Mouse (Mus musculus) heart, postnatal 4 days (tissue): ENCODE measurements around the gene Arap1. TPM values are rescaled to one million over a fixed set of nuclear protein-coding genes. Genes with fewer than 3 reads are reported as not detected.

Experiments used
- DNase-seq: peaks from one replicate; pipeline ENCODE4 v3.0.0; 2021
- total RNA-seq, 2 experiments: library from RNA; stranded (reverse); gene quantifications; 2 replicates each; pipeline ENCODE4 v1.2.3; 2021

The Arap1 gene
- total RNA-seq, 2 experiments from 2014 or later, result 44.5 to 44.8 TPM

DNA sequence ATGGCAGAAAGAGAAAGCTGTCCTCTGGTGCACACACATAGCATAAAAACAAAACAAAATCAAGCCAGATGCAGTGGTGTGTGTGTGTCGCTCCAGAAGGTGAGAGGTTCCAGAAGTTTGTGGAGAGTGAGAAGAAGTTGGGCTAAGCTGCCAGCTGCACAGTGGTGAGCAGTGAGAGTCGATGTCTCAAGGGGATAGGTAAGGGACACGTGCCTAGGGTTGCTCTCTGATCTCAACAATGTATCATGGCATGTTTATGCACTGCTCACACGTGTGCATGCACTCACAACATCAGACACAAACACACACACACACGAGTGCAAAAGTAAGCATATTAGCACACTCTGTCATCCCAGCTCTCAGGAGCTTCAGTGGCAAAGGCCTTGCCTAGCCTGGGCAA is 16.0 kb downstream of the Arap1 start:
- DNase-seq, result no peak

DNA sequence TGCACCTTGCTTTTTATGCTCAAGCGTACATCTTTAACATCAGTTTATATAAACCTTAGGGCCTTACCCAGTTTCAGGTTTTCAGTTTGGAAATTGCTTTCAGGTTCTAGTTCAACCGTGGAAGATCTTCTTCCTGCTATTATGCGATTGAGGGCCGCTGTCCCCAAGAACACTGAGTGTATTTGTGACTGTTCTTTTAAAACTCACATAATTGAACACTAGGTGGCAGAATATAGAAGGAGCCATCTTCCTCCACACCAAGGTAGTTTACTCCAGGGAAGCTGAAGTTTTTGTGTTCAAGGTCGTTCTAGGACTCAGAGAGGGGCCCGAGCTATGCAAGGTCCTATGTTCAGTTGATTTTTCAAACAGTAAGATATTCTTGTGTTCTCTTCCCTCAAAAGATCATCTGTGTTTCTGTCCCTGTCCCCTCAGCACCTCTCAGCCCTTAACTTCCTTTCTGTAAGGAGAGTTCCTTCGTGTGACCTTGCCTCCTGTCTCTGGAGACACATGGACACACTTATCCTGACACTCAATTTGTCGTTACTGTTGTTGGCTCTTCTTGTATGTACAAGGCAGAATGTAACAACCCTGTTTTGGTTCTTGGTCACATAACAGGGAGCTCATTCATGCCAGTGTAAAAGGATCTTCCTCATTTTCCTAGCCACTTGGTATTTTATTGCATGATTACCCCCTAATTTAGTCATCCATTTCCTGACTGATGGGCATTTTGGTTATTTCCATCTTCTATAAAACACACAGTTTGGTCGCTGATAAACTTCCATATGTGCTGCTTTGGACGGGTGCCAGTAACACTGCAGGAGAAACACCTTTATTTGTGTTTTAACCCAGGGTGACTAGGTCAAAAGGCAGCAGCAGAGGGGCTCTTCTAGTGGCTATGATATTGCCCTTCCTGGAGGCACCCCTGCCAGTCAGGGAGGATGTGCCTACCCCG is 20.3 kb downstream of the Arap1 start:
- no peak for DNase-seq

DNA sequence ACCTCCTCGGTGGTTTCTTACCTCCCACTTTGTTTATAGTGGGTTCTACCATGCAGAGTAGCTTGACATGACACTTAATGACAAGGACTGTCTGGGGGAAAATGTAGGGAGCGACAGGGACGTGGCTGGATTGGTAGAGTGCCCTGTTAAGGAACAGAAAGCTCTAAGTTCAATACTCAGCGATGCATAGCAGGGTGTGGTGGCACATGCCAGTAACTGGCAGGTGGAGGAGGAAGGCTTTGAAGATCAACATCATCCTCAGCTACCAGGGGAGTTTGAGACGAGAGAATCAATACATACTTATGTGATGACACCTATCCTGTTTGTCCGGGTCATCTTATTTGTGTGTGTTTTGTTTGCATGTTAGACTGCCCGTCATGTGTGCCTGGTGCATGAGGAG is 21.8 kb downstream of the Arap1 start:
- DNase-seq, result no peak

DNA sequence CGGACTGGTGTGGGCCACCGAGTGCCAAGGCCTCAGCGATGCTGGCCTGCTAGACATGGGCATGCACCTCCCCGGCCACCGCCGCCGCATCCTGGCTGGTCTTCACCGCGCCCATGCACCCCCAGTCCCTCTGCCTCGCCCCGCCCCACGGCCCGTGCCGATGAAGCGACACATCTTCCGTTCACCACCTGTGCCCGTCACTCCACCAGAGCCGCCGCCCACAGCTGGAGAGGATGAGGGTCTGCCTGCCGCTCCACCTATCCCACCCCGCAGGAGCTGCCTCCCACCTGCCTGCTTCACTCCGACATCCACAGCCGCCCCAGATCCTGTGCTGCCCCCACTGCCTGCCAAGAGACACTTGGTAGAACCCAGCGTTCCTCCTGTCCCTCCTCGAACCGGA is 25.2 kb downstream of the Arap1 start:
- no peak for DNase-seq

DNA sequence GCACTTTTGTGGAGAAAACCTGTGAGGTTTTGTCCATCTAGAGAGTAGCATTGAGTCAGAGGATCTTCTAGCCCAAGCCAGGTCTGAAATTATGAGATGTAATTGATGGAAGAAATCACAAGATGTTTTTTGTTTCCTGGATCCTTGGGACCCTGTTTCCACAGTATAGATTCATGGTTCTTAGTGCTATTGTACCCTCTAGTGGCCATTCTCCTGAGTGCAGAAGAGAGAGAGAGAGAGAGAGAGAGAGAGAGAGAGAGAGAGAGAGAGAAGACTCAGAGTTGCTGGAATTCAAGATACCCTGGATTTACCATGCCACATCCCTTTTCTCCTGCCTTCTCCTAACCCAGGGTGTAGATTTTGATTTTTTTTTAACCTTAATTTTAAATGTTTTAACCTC is 26.3 kb downstream of the Arap1 start:
- DNase-seq, result peak; percentile 49

DNA sequence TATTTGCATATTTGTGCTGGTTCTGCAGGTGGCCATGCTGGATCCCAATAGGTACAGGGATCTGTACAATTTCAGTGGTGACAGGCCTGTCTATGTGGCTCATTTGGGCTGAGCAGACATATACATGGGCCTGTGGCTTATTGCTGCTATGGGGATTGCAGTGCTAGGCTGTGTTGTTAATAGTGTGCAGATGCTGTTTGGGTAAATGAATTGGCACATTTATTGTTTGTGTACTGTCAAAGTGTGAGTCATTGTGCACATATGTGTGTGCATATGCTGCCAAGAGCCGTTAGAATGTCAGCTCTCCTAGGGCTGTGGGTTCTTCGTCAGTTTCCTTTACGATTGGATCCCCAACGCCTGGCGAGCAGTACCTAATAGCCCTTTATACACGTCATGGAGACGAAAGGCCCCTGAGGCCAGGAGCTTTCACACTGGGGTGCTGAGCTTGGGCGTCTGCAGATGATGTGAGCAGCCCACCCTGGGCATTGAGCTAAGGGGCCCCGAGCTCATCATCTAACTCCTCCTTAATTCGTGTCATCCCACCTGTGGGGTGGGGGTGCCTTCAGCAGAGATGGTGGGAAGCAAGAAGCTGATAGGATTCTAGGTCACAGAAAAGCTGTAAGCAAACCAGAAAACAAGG is 29.0 kb downstream of the Arap1 start:
- DNase-seq, result no peak

DNA sequence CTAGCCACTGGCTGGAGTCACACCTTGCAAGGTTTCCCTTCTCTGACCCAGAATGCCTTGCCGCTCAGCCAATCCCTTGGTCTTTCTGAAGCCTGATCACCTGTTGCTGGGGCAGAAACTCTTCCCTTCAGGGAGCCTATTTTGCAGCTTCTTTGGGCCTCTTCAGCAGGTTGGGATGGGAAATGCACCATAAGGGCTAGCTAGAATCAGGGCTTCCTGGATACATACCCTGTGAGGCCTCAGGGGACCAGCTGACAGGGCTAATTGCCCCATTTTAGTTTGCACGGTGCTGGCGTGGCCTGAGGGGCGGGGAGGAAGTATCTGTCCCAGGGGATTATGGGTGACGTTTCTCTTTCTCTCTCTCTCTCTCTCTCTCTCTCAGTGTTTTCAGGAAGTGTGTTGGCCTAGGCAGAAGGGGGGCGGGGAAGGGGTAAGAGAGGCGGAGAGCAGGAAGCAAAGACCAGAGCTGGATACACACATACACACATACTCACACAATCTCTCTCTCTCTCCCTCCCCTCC is 29.9 kb downstream of the Arap1 start:
- DNase-seq, result peak; percentile 78

DNA sequence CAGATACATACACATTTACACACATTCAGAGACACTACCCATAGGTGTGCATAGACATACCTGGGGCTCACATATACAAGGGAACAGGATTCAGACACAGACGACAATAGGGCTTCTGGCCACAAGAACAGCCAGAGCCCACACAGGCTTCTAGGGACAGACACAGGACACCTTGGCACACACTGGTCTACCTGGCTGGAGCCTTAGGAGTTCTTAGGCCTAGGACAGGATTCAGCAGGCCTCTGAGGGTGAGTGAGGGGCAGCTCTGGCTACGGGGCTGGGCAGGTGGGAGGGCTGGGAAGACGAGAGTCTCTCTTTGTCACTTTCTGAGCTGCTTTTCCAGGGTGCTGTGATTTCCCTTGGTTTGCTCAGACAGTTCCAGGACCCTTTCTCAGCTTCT is 30.4 kb downstream of the Arap1 start:
- no peak for DNase-seq

DNA sequence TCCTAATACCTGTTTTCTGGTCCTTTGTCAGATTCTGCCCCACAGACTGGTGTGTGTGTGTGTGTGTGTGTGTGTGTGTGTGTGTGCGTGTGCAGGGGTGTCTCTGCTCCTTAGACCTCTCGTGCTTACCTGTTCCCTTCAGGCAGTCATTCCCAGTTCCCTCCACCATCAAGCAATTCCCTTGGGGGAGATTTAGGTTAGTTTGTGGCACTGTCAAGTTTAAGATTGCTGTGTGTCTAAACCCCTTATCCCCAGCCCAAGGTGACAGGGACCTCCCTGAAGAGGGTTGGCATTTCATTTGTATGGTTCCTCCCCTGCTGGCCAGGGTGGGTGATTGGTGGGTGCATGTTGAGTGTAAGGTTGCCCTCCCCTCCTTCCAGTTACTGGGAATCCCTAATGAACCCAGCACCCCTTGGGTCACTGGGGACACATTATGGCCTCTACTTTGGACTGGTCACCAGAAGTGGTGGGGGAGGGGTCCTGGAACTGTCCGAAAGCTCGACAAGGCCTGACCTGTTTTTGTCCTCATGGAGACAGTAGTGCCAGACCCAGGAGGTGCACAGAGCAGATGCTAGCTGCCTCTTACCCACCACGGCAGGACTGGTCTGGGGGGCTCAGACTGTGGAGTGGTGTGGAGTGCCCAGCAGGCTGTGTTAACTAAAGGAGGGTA is 31.1 kb downstream of the Arap1 start:
- no peak for DNase-seq

DNA sequence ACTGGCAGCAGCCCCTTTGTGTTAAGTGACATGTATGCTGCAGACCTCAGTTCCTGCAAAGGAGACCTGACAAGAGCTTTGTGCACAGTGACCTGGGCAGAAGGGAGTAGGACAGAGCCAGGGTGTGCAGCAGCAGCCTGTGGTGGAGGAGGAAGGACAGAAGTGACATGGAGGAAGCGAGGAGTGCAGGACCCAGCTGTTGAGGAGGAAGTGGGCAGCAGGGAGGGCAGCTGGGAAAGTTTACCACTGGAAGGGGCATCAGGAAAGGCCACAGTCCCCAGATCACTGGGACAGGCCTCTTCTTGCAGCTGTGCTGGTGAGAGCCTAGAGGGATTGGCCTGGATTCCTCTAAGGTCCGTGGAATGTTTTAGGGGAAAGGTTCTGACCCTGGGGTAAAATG is 31.9 kb downstream of the Arap1 start:
- DNase-seq, result no peak

DNA sequence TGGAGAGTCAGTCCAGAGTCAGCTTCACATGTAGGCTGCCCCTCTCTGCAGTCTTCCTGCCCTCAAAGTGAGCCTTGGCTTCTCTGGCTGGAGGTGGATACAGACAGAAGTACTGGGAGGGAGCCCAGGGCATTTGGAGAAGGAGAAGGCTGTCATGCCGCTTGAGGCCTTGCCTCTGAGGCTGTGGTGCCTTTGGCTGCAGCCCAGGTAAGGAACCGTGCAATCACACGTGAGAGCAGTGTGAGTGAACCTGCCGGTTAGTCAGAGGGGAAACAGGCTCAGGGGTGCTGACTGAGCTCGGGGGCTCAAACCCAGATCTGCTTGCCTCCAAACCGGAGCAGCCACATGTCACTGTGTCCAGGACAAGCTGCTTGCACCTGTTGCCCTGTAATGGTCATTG is 33.6 kb downstream of the Arap1 start:
- no peak for DNase-seq

DNA sequence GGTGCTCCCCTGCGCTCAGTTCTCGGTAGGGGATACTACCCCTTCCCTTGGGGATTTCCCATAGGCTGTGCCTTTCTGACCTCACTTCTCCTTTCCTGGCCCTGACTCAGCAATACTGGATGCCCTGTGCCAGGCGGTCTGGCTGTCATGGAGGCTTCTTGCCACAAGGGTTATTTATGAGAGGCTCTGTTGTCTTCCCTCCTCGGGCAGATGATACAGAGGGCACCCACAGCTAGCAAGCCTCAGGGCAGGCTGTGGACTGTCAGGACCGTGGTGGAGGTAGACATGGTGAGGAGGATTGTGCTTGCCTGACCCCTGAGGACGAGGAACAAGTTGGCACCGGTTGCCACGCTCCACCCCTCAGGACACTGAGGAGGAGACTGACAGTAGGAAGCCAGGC is 34.5 kb downstream of the Arap1 start:
- DNase-seq, result no peak

DNA sequence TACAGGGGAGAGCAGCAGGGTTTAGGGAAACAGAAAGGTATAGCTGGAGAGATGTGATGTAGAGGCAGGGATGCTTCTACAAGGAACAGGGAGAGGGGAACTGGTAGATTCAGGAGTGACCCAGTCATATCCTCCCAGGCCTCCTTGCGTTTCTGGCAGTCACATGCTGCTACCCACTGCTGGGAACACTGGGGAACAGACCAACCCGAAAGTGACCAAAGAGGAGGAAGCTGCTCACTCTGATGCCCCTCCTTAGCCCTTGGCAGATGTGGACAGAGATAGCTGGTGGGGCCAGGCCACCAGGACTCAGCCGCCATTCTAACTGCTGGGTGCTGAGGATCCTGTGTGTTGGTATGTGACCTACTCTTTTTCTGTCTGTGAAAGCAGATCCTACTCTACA is 35.9 kb downstream of the Arap1 start:
- DNase-seq, result no peak

DNA sequence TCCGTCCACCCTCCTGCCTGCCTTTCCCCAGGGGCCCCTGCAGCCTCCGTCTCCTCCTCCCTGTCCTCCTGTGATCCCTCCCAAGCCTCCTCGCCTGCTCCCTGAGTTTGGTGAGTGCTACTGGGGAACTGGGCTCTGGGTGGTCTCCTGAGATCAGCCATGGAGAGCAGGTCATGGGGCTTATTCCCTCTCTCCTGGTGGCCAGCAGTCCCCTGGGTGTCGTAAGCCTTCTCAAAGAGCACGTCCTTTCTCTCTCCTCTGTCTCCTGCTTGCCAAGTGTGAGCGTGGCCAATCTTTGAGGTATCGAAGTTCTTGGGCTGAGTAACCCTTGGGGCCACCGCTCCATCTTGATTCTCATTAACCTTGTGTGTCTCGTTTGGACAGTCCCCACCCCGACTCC is 37.1 kb downstream of the Arap1 start:
- no peak for DNase-seq

DNA sequence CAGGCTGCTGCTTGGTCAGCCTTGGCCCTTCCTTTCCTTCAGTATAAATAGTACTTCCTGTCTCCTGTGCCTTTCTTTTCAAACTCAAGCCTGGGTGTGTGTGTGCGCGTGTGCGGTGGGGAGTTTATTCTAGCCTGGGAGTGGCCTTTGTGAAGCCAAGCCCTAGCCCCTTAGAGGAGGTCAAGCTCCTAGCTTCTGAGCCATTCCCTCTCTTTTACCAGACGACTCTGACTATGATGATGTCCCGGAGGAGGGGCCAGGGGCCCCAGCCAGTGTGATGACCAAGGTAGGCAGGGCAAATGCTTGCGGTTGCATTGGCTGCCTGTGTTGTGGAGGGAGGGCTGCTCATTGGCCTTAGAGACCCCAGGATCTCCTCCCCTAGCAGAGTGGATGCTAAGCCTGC is 37.5 kb downstream of the Arap1 start:
- no peak for DNase-seq

DNA sequence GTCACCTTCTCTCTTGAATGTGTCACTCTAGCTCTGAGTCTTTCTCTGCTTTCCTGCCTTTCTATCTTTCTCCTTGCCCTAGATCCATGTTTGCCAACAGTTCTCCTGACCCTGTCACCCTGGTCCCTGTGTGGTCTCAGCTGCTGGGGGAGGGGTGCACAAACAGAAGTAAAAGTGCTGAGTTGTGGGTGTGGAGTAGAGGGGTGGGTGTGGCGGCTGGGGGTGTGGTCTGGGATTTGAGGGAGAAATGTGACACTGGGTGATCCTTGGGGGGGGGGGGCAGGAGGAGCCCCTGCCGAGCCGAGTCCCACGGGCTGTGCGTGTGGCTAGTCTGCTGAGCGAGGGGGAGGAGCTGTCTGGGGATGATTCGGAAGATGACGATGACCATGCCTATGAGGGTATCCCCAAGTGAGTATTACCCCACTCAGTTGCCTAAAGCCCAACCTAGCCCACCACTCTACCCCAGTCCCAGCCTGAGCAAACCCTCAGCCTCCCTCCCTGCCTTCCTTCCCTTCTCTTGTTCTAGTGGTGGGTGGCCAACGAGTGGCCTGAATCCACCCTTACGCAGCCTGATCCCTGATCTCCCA is 38.1 kb downstream of the Arap1 start:
- DNase-seq, result no peak

DNA sequence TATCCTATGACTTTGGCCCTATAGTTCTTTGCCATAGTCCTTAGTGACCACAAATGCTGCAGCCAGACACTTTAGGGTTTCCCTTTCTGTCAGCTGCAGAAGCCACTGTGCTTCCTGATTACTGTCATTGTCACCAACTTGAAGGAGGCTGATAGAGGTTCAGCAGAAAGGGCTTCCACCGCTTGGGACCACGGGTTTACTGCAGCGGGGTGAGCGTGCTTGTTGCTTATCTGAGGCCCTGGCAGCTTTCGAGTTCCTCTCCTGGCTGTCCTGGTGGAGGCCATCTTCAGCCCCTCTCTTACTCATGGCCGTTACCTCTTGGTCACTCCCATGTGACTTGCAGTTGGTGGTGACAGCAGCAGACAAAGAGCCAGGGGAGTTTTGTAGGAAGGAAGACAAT is 41.4 kb downstream of the Arap1 start:
- no peak for DNase-seq

DNA sequence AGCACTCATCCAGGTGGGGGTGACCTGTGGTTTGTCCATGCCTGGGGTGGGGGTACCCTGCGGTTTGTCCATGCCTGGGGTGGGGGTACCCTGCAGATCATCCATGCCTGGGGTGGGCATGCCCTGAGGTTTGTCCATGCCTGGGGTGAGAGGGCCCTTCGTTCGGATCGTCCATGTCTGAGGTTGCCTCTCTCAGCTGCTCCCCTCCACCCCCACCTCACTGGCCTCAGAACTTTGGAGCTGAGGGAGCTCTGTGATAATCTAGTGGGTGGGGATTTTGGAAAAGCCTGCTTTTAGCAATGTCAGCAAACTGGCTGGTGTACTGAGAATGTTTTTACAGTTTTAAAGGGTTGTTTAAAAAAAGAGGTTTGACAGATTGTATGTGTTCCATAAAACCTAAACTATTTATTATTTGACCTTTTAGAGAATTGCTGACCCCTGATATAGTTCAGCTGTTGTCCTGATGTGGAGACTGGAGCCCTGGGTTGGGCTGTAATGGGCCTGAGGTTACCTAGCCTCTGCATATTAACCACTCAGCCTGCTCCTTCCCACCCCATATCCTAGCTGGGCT is 44.1 kb downstream of the Arap1 start:
- no peak for DNase-seq

DNA sequence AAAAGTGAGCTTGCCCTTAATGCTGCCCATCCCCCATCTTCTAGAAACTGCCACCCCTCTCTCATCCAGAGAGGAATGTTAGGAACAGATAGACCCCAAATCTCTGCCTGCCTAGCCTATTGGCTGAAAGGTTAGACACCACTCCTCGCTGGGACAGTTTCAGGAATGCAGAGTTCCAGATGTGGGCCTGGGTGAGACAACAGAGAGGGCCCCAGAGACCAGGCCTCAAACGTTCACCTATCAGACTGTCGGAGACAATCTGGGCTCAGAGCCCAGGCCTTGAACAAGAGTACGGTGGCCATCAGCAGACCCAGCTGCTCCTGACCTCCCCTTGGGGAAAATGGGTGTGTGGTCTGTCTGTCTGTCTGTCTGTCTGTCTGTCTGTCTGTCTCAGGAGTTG is 45.1 kb downstream of the Arap1 start:
- peak; percentile 37 for DNase-seq

DNA sequence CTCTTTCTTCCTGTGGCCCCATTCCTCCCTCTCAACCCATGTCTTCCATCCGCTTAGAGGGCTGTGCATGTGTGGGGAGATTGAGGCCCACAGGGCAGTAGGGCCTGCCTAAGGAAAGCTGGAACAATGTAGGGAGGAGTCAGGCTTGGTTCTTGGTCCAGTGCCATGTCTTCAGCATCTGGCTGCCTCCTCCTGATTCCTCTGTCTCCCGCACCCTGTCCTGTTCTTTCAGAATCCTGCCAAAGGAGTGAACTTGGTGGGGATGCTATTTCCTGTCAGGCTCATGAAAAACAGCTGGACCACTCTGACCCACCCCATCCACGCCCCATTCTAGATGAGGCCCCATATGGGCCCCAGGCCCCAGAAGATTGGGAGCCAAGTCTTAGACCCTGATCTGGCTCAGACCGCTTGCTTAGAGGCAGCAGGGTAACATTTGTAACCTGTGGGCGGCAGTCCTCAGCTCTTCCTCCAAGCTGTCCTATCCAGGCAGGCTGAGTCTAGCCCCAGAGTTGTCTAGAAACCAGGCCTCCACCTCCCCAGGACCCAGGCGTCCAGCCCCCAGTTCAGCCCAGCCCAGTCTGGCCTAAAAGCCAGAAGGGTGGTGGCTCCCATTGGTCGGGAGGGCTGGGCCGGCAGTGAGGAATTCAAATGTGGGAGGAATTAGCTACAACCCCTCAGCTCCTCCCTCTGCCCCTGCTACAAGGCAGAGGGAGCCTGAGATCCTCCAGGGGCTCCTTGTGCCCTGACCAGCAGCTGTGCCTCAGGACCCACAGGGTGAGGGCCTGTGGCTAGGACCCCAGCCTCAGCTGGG is 46.0 kb downstream of the Arap1 start:
- DNase-seq, result peak; percentile 79

DNA sequence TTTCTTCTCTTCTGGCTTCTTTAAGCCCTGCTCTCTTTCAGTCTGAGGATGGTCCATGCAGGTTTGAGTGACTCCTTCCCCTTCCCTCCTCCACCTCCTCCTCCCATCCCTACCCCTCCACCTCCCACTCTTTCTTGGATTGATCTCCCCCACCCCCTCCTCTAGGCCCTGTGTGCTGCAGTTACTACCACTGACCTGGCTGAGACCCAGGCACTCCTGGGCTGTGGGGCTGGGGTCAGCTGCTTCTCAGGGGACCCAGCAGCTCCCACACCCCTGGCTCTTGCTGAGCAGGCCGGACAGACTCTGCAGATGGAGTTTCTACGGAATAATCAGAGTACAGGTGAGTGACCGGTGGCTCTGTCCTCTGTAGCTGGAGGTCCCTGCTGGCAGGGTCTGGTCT is 46.7 kb downstream of the Arap1 start:
- no peak for DNase-seq

DNA sequence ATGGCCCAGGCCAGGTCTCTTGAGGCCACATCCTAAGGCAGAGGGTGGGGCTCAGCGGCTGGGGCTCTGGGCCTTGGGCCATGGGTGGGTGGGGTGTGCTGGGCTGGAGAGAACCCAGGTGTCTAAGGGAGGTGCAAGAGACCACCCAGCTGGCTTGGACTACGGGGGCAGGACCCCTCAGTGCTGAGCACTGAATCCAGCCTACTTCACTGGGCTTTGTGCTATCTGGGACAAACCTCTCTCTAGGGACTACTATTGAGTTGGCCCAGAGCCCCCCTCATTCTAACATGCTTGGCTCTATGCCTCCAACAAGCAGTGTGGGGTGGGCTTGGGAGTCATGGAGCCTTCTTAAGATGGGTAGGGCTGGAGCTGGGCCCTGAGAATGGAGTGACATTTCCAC is 47.6 kb downstream of the Arap1 start:
- DNase-seq, result peak; percentile 53
